Mouse (Mus musculus) CH12.LX (cell line): ENCODE measurements around the gene Ndufb8.

Source experiments
- CTCF ChIP-seq, 2 experiments: IDR thresholded peaks in 1 of 2; conservative IDR thresholded peaks in 1 of 2; 2 replicates each; pipeline ENCODE4 v1.5.1; 2011 to 2012; ENCODE audit warnings: low read depth in 2 of 2, low read length in 2 of 2, improper control_type of control experiment in 1 of 2, inconsistent platforms in 1 of 2, mild to moderate bottlenecking in 1 of 2, moderate library complexity in 1 of 2
- ZMIZ1 ChIP-seq: IDR thresholded peaks from 2 replicates; pipeline ENCODE4 v1.6.1; 2012; ENCODE audit warnings: low read depth, mild to moderate bottlenecking, inconsistent platforms, low read length, improper control_type of control experiment

DNA sequence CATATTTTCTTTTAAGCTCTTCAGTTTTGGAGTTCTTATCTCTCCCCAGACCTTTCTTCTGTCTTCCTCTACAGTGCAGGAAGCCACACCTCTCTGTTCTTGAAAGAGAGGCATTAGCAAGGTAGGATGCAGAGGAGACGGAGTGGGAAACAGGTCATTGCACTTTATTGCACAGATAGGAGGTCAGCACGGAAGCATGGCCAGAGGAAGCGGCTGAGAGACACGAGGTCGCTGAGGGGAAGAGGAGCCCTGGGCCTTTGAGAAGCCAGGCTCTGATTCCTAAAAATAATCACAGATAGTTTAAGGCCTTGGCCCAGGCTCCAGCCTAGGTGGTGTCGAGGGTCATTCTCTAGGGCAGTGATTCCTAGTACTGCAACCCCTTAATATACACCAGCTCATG lies 39.5 kb downstream of the Ndufb8 start:
- TF ChIP-seq ZMIZ1, result no peak
- no peak for TF ChIP-seq CTCF (conservative IDR thresholded peaks at IDR 0.05 in 1 of 2, IDR thresholded peaks at IDR 0.05 in 1 of 2; ENCODE audit: low read depth in 2 of 2, low read length in 2 of 2)
